Mouse (Mus musculus) layer of hippocampus, adult 9-11 months (tissue): ENCODE measurements at regions not wholly inside any gene's neighbourhood (a gene's known extent, or its start where the extent isn't known, plus 50 kb on each side); places are given as distances from the start of the nearest gene placed in this dataset.
A peak's percentile ranks its signal among the peaks of the same experiment; 100 is the strongest.

Source experiments
- DNase-seq: peaks from one replicate; pipeline ENCODE4 v3.0.0; 2022

GRCm38 (mm10) chr13:37531512-37532183 lies 186.6 kb downstream of the Ly86 start:
- no peak for DNase-seq

- DNase-seq, result no peak
Observed at GRCm38 (mm10) chr13:37532596-37533170, 187.7 kb downstream of the Ly86 start.

- no peak for DNase-seq
Observed at GRCm38 (mm10) chr13:37533851-37534250, 188.8 kb downstream of the Ly86 start.

GRCm38 (mm10) chr13:37537330-37537729 lies 192.3 kb downstream of the Ly86 start:
- DNase-seq, result no peak

- DNase-seq, result no peak
Observed at GRCm38 (mm10) chr13:37537793-37538192, 192.8 kb downstream of the Ly86 start.

- DNase-seq, result no peak
Observed at GRCm38 (mm10) chr13:37540980-37541531, 196.0 kb downstream of the Ly86 start.

- peak; percentile 69 for DNase-seq
Observed at GRCm38 (mm10) chr13:37541674-37542073, 196.7 kb downstream of the Ly86 start.

- no peak for DNase-seq
Observed at GRCm38 (mm10) chr13:37542744-37543196, 197.8 kb downstream of the Ly86 start.

GRCm38 (mm10) chr13:37543788-37544187 lies 198.8 kb downstream of the Ly86 start:
- DNase-seq, result no peak

GRCm38 (mm10) chr13:37544696-37545095 lies 199.7 kb downstream of the Ly86 start:
- DNase-seq, result no peak

- DNase-seq, result no peak
Observed at GRCm38 (mm10) chr13:37546556-37546955, 201.5 kb downstream of the Ly86 start.

GRCm38 (mm10) chr13:37550584-37550983 lies 205.6 kb downstream of the Ly86 start:
- DNase-seq, result no peak

- DNase-seq, result no peak
Observed at GRCm38 (mm10) chr13:37553392-37553791, 208.4 kb downstream of the Ly86 start.

- no peak for DNase-seq
Observed at GRCm38 (mm10) chr13:37557183-37557582, 212.2 kb downstream of the Ly86 start.

GRCm38 (mm10) chr13:37557766-37558165 lies 212.8 kb downstream of the Ly86 start:
- no peak for DNase-seq

GRCm38 (mm10) chr13:37559056-37559455 lies 214.0 kb downstream of the Ly86 start:
- no peak for DNase-seq

GRCm38 (mm10) chr13:37559706-37560313 lies 214.8 kb downstream of the Ly86 start:
- peak; percentile 61 for DNase-seq

GRCm38 (mm10) chr13:37560387-37560786 lies 215.4 kb downstream of the Ly86 start:
- no peak for DNase-seq

- DNase-seq, result peak; percentile 27
Observed at GRCm38 (mm10) chr13:37560800-37561199, 215.8 kb downstream of the Ly86 start.

GRCm38 (mm10) chr13:37561437-37561836 lies 216.4 kb downstream of the Ly86 start:
- DNase-seq, result no peak

- DNase-seq, result no peak
Observed at GRCm38 (mm10) chr13:37562141-37562540, 216.1 kb upstream of the Rreb1 start.

- no peak for DNase-seq
Observed at GRCm38 (mm10) chr13:37562652-37563051, 215.5 kb upstream of the Rreb1 start.

GRCm38 (mm10) chr13:37569051-37569450 lies 209.1 kb upstream of the Rreb1 start:
- DNase-seq, result no peak

GRCm38 (mm10) chr13:37569486-37569885 lies 208.7 kb upstream of the Rreb1 start:
- no peak for DNase-seq
